Mouse (Mus musculus) telencephalon, adult 2 months (tissue): ENCODE measurements at regions not wholly inside any gene's neighbourhood (a gene's known extent, or its start where the extent isn't known, plus 50 kb on each side); places are given as distances from the start of the nearest gene placed in this dataset.
A peak's percentile ranks its signal among the peaks of the same experiment; 100 is the strongest.

Source experiments
- DNase-seq: peaks from one replicate; pipeline ENCODE4 v3.0.0-alpha.2; 2011; ENCODE audit warnings: low read depth, low spot score

- DNase-seq, result no peak
Observed at GRCm38 (mm10) chr11:31540816-31541215, 130.9 kb downstream of the Bod1 start.

- no peak for DNase-seq
Observed at GRCm38 (mm10) chr11:31531416-31531815, 140.3 kb downstream of the Bod1 start.

GRCm38 (mm10) chr11:31530851-31531250 lies 140.8 kb downstream of the Bod1 start:
- DNase-seq, result no peak

- DNase-seq, result no peak
Observed at GRCm38 (mm10) chr11:31529686-31530085, 142.0 kb downstream of the Bod1 start.

- DNase-seq, result no peak
Observed at GRCm38 (mm10) chr11:31524708-31525107, 147.0 kb downstream of the Bod1 start.

DNA sequence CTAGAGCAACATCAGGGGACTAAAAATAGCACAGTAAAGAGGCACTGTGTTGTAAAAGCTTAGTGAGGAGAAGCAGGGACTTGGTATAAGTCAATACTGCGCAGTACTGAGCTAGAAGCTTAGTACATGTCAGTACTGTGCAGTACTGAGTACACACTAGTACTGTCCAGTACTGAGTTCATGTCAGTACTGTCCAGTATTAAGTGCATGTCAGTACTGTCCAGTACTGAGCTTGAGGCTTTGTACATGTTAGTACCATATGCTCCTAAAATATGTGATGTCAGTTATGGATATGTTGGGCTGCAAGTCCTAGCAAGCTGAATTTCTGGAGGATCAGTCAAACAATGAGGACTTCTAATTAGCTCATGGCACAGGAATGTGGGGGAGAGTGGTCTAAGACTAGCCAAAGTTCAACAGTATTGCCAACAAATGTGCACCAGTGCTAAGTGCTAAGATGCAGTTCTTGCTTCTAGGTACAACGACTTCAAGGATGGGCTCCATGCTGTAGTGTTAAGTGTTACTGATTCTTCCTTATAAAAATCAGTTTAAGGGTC lies 147.5 kb downstream of the Bod1 start:
- peak; percentile 1 for DNase-seq

DNA sequence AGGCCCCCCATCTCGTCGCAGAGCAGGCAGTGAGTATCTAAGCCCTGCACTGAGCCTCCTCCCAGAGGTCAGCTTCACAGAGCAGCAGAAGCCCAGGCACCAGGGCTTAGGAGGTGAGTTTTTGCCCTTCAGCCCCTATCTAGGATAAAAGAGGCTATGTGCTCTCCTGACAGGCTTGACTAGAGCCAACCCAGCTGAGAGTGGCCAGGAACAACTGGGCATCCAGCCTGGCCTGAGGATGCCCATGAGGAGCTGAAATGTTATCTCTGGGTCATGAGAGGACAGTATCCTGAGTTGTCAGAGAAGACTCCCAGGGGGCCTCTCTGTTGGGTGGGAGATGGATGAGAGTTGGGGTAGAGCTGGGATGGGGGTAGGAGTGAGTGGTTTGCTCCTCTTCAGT lies 149.6 kb downstream of the Bod1 start:
- no peak for DNase-seq

GRCm38 (mm10) chr11:31520909-31521308 lies 150.8 kb downstream of the Bod1 start:
- DNase-seq, result no peak

- DNase-seq, result no peak
Observed at GRCm38 (mm10) chr11:31503239-31503916, 133.5 kb upstream of the Stc2 start.

DNA sequence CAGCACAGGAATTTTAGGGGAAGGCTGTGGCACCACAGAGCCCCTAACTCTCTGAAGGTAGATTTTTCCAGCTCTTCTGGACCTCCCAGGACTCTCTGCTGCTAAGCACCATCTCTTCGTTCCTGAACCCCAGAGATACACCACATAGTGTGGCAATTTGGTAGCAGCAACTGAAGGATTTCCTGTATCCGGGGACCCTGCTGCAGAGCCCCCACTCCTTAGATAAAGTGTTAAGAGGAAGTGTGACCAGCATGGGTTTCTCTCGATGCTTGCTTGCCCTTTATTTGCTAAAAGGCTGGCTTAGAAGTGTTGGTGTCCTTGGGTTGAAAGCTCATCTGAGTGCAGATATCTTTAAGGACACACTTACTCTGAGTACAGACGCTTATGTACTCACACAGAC lies 115.6 kb upstream of the Stc2 start:
- no peak for DNase-seq

GRCm38 (mm10) chr11:31481057-31481340 lies 111.1 kb upstream of the Stc2 start:
- DNase-seq, result no peak

GRCm38 (mm10) chr11:31480225-31481056 lies 110.6 kb upstream of the Stc2 start:
- no peak for DNase-seq

DNA sequence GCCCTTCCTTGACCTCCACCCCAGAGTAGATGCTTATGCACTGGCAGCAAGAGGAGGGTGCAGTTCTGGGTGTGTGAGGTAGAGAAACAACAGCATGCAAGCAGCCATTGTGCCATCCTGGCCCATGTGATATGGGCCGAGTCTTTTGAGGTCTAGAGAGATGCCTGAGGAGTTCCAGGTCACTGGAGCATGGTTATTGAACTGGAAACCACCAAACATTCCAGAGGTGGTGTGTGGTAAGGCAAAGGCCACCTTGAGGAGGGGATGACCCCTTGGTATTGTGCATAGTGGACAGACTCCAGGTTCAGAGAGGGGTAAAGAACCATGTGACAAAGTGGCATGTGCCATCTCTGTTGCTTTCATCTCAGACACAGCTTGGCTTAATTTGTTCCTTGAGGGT lies 107.9 kb upstream of the Stc2 start:
- no peak for DNase-seq

- no peak for DNase-seq
Observed at GRCm38 (mm10) chr11:31477104-31477503, 107.2 kb upstream of the Stc2 start.

- DNase-seq, result no peak
Observed at GRCm38 (mm10) chr11:31473017-31473416, 103.1 kb upstream of the Stc2 start.

GRCm38 (mm10) chr11:31470681-31471414 lies 101.0 kb upstream of the Stc2 start:
- DNase-seq, result no peak

GRCm38 (mm10) chr11:31464844-31465243 lies 95.0 kb upstream of the Stc2 start:
- no peak for DNase-seq

DNA sequence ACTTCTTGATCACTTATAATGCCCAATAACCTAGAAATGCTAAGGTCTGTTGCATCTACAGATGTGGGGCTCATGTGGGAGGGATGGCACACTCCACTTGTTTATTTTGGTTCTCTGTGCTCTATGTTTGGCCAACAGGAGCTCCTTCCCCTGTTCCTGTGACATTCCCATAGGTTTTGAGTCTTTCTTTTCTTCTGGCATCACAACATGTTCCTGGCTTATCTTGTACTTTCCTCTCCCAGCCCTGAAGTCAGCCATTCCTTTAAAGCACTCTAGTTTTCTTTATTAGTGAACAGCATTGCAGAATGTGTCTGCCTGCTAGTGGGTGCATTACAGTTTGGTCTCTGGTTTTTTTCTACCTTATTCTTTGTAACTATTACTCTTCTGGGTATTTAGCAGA lies 92.6 kb upstream of the Stc2 start:
- DNase-seq, result no peak

DNA sequence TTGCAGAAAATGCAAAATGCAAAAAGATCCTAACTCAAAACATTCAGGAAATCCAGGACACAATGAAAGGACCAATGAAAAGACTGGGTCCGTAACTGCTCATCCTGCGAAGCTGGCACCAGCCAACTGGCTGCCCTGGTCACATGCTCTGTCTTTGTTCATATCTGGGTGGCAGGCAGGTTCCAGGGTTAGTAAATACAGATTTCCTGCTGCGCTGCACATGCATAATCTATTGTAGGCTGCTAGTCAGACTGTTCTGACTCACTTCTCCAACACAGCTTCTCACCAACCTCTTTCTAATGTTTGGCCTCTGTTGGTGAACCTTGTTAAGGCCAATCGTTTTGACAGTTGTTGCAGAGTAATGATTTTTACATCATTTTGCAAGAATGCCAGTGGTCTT lies 92.0 kb upstream of the Stc2 start:
- no peak for DNase-seq

DNA sequence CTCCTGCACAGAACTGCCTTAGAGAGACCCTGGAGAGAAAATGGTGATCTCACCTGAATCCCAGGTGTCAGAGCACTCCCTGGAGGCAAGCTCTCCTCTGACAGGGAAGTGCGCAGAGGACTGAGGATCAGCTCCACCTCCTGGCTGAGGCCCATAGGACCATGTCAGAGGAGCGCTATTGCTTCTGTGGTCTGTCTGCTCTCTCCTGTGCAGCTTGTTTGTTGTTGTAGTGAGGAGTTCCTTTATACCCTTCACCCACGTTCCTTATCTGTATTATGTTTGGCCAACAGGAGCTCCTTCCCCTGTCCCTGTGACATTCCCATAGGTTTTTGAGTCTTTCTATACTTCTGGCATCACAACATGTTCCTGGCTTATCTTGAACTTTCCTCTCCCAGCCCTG lies 91.5 kb upstream of the Stc2 start:
- DNase-seq, result no peak

- no peak for DNase-seq
Observed at GRCm38 (mm10) chr11:31427374-31427773, 57.5 kb upstream of the Stc2 start.
